Mouse (Mus musculus) cerebellum, adult 11 months (tissue): ENCODE measurements around the gene Dcst2.

ENCODE experiments used
- DNase-seq: peaks from one replicate; pipeline ENCODE4 v3.0.0; 2022

The Dcst2 gene

GRCm38 (mm10) chr3:89361675-89362074 is at the start of gene Dcst2:
Gene Dcst2, plus strand, starts transcription at chr3:89361975.
- no peak for DNase-seq

DNA sequence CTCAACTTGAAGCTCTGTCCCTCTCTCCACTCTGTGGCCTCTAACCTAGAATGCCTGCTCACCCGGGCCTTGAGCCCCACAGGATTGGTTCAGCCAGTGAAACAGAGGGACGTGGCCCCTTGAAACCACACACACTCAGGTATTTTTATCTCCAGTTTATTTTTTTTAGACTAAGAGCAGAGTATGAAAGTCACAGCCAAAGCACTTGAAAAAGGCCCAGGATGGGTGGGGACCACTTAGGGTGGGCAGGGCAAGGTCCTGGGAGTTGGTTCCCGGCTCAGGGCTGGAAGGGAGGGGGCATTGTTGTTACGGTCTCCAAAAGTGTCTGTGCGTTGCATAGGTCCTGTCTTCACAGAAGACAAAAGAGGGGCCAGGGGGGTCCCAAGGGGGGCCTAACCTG is 47.4 kb upstream of the Dcst2 start:
- no peak for DNase-seq

GRCm38 (mm10) chr3:89314791-89315190 is 47.0 kb upstream of the Dcst2 start:
- DNase-seq = no peak

GRCm38 (mm10) chr3:89315195-89315929 is 46.4 kb upstream of the Dcst2 start:
- DNase-seq = peak; percentile 56

GRCm38 (mm10) chr3:89315930-89316831 is 45.6 kb upstream of the Dcst2 start:
- DNase-seq = no peak

DNA sequence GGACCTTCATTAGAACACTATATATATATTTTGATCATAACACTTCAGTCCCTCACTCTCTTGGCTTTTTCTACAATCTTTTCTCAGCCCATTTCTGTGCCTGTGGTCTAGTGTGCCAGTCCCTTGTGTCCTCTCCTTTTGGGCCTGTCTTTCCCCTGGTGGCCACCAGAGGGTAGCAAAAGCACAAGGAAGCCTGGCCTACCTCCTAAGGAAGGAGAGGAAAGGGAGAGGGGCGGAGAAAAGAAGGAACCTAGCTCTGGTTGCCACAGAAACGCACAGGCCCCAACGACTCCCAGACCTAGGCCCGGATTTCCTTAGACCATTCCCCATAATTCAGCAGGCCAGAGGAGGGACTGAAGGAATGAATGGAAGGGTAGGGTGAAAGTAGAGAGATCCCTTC is 44.9 kb upstream of the Dcst2 start:
- DNase-seq = peak; percentile 79

DNA sequence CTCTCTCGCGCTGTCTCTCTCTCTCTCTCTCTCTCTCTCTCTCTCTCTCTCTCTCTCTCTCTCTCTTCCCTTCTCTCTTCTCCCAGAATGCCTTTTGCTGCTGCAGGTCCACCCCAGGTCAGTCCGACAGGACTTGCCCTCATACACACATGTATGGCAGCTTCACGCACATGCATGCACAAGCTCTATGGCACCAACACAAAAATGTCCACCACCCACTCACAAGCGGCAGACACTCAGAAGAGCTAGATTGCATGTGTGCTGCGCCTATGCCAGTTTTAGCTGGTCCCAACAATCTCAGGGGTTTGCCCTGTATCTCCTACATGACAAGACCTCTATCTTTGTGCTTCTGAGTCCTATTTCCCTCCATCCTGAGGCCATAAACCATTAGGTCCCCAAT is 44.5 kb upstream of the Dcst2 start:
- DNase-seq = no peak

- no peak for DNase-seq
Measured at GRCm38 (mm10) chr3:89318316-89318715, 43.5 kb upstream of the Dcst2 start.

DNA sequence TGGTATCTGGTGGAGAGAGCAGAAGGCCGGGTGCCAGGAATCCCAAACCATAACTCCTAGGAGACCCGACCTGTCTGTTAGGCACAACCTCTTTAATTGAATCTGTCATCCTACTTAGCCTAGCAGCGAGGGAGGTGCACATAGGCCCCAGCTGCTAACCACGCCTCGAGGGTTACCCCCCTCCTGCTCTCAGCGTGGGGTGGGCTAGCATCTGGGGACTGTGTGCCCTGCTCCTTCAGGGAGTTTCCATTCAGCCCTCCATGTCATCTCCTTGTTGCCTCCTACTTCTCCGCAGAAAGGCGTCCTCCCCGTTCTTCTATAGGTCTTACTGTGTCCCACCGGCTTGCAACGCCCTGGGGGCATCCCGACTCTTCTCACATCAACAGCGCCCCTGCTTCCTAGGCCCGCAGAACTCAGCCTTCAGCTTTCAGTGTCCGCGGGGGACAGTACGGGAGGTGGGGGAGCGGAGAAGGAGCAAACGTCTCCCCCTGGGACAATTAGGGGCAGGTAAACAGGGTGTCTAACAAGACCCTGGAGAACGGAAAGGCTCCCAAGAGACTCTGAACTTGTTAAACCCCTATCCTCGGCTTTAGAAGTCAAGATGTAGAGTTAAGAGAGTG is 42.7 kb upstream of the Dcst2 start:
- no peak for DNase-seq

DNA sequence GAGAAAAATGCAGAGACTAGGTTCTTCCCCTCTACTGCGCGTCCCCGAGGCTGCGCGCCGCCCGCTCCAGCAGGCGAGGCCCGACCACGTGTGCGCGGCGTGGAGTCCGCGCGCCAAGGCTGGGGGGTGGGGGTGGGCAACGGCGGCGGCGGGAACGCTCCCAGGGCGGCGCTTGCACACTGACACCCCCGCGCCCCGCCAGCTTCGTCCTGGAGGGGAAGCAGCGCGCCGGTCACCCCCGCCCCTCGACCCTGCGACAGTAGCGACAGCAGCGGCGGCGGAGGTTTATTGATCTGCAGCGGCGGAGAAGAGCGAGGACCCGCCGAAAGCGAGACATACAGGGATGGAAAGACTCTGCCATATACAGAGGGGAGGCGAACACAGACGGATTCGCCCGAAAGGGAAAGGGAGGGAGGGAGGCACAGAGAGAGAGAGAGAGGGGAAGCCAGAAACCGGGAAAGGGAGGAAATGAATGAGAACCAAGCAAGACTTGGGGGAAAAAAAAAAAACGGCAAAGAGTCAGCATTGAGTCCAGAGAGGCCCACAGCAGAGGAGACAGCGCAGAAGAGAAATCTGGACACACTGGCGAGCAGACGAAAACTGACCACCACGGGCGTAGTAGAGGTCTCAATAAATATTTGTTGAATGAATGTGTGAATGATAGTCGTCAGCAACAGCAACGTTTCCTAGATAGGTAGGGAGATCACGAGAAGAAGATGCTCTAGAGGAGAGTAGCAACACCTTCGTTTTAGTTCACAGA is 42.0 kb upstream of the Dcst2 start:
- no peak for DNase-seq

GRCm38 (mm10) chr3:89320581-89321182 is 41.1 kb upstream of the Dcst2 start:
- no peak for DNase-seq

- no peak for DNase-seq
Measured at GRCm38 (mm10) chr3:89321183-89322130, 40.3 kb upstream of the Dcst2 start.

DNA sequence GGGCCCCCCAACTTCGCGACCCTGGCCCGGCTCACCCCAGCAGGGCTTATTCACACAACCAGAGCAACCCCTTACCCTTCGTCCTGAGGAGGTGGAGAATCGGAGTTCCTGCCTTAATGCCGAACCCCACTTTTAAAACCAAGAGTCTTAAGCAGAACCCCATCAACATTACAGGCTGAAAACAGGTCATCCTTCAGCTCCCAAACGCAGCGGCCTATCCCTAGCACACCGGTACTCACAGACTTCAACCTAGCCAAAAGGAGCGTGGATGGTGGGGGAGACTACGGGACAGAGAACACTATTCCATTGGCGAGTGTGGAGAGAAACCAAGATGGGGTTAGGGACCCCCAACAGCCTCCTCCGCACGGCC is 39.7 kb upstream of the Dcst2 start:
- DNase-seq = no peak

DNA sequence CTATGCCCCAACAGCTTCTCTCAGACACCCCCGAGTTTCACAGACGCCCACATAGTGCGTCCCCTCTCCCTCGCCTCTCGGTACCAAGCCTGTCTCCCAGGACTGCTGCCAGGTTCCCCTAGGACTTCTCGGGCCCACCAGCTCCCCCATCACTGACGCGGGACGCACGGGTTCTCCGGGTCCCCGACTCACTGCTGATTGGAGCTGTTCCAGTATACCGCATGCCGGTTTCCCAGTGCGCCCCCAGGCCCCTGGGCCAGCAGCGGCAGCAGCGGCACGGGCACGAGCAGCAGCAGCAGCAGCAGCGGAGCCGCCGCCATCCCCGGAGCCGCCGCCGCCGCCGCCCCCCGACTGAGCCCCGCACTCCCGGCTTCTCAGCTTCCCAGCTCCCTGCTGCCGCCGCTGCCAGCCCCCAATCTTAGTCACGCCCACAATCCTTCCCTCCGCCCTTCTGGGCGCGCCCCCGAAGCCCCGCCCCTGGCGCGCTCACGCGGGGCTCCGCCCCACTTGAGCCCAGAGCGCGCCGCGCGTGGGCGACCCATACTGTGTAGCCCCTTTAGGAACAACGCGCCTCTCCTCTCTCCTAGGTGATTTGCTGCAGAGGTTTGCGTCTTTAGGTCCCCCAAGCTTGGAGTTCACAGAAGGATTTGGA is 39.1 kb upstream of the Dcst2 start, which contains the start of gene Efna3:
Efna3 (minus strand) TSS at position 452 of the 652 bp plus-strand sequence.
- no peak for DNase-seq

- DNase-seq = no peak
Measured at GRCm38 (mm10) chr3:89325882-89326281, 35.9 kb upstream of the Dcst2 start.

DNA sequence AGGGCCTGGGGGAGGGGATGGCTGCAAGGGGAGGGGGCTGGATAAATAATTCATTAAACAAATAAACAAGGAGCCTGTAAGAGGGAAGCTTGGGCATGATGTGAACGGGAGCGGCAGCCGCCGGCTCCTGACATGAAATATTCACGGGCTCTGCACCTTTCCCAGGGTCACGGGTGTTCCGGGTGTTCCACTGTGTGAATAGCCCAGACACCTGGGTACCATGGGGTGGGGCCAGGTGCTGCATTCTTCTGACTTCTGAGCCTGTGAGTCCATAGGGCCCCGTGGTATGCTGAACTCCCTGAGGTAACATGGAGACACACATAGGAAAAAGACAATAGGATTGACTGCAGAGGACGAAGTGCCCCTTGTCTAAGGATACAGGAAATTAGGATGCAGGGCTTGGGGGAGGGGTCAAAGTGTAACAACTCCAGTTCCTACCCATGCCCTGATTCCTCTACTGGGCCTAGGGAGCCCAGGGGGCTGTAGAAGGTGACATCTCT is 34.4 kb upstream of the Dcst2 start:
- DNase-seq = no peak

DNA sequence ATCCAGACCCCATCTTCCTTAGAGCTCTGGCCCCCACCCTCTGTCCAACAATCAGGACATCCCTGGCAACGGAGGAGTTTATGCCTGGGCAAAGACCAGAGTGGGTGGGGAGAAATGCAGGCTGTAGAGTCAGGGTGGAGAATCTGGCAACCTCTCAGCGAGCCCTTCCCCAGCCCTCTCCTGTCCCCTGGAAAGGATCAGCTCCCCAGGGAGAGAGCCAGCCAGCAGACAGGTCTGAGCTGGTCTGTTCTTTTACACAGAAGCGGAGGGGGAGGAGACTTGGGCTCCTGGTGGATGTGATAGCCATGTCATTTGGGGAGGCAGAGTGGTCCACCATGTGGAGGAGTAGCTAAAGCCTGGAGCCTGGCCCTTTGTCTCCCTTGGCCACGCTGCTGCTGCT is 33.2 kb upstream of the Dcst2 start:
- no peak for DNase-seq

DNA sequence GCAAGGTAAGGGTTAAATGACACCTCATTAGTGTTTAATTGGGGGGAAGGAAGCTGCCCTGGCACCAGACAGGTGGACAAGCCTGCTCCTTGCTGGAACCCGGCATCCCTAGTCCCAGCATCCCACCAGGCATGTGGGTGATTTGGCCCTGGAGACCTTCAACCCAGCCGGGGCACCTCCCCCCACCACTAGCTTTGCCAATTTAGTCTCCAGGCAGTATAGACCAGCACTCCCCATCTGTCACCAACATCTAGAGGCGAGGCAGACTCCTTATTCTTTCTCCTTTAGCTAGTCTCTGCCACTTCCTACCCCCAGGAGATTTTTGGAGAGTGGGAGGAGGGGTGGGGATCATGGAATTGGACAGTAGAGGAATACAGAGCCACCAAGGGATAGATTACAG is 31.4 kb upstream of the Dcst2 start:
- DNase-seq = no peak

GRCm38 (mm10) chr3:89330948-89331347 is 30.8 kb upstream of the Dcst2 start:
- DNase-seq = no peak

DNA sequence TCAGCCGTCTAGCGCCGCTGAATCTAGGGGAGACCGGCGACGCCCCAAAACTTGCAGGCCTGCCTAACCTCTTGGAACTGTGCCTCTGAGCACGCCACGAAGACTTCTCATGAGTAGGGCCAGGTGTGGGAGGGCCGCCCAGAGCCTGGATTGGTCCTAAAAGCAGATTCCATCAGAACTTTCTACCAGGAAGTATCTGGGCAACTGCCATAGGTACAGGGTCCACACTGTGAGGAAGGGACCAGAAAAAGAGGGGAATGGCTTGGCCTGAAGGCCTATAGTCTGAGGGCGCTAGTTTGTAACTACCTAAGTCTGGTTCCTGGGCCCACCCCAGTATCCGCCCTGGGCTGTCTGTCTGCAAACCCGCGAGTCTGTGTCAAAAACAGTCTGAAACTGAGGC is 30.2 kb upstream of the Dcst2 start:
- no peak for DNase-seq

GRCm38 (mm10) chr3:89332013-89332412 is 29.8 kb upstream of the Dcst2 start:
- no peak for DNase-seq
